Mouse (Mus musculus): Measurements from ENCODE around the gene Gbp6.
"Not testable (repeated sequence)": the region's sequence is repeated elsewhere in the genome, so short reads cannot be mapped to it uniquely, and the experiment has no call there.

DNA sequence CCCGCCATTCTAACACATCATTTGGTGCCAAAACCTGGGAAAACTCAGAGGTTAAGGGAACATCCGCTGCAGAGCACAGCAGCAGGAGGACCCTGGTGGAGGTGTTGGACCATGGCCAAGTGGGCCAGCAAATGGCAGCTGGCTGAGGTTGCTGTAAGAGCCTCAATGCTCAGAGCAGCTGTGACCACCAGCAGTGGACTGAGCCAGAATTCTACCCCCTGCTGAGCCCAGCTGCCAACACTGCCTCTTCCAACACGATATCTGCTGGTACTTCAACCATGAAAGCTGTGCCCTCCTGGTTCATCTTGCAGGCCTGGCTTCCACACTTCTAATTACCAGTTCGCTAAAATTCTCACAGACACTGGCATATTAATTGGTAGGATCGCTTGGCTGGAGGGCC is 52.5 kb downstream of the Gbp6 start:
- not testable (repeated sequence) for TF ChIP-seq POLR2A (IDR thresholded peaks at IDR 0.05; ENCODE audit: insufficient read depth, low read depth, low read length); CTCF (IDR thresholded peaks at IDR 0.05); EP300 (IDR thresholded peaks at IDR 0.05; ENCODE audit: insufficient read depth, low read depth, low read length)
